In genomic region chr19:10769429-10770195, GRCm38 (mm10) we compare ENCODE assay signal across 14 mouse cellular contexts. TPM values are rescaled to one million over a fixed set of nuclear protein-coding genes. Genes with fewer than 3 reads are reported as not detected.
DNase-seq lines count a peak whose midpoint lies in the region; ATAC-seq and TF ChIP-seq lines count a peak whose summit lies in the region.
"Had no signal": no experiment of that assay in that cellular context is flagged by ENCODE, and none has a peak within 500 bp of the region (broad histone marks: within the 10 kb centered on the region; RNA-seq: fewer than 3 reads in every experiment).

No protein-coding gene starts in this region.

- no peak overlapping the region for H3K4me3 ChIP-seq in heart, embryonic 14.5 days (ENCODE audit: control insufficient read depth in 1 of 2, insufficient read depth in 1 of 2, low read depth in 1 of 2, low read length in 2 of 2)
- no peak overlapping the region for H3K4me3 ChIP-seq in left cerebral cortex, adult 2 months
- H3K4me3 ChIP-seq in hindbrain, embryonic 16.5 days (ENCODE audit: low read length) = no peak overlapping the region
- H3K4me3 ChIP-seq in neural tube, embryonic 15.5 days (replicated peaks) = no peak overlapping the region
- H3K4me3 ChIP-seq: limb, embryonic 10.5 days; megakaryocyte, embryonic 14.5 days; stomach, embryonic 15.5 days had no signal

- no peaks in the 10 kb centered on the region for H3K9me3 ChIP-seq in heart, embryonic 14.5 days (ENCODE audit: control insufficient read depth, low read length)
- H3K9me3 ChIP-seq in hindbrain, embryonic 16.5 days (ENCODE audit: control insufficient read depth, low read length) = no peaks in the 10 kb centered on the region
- no peaks in the 10 kb centered on the region for H3K9me3 ChIP-seq in neural tube, embryonic 15.5 days (replicated peaks)
- H3K9me3 ChIP-seq: limb, embryonic 10.5 days; megakaryocyte, embryonic 14.5 days; stomach, embryonic 15.5 days had no signal

- no peak for DNase-seq in heart, adult 8-10 months (ENCODE audit: low spot score)
- no peak for DNase-seq in left cerebral cortex, adult 2 months (ENCODE audit: extremely low spot score in 1 of 2, low spot score in 2 of 2)
- DNase-seq in left cerebral cortex, postnatal 14 days (ENCODE audit: low spot score in 2 of 2) = no peak
- DNase-seq in ovary, postnatal 10 days (ENCODE audit: low spot score) = no peak
- DNase-seq: adrenal gland, adult 8-10 months; lung, adult 2 months; right cerebral cortex, postnatal 4 days had no signal

- WGBS in heart, embryonic 14.5 days = 54% methylated on average over 12 of the region's 12 CpGs
- 57% methylated on average over 12 of the region's 12 CpGs for WGBS in hindbrain, embryonic 16.5 days
- WGBS in neural tube, embryonic 15.5 days = 29% methylated on average over 12 of the region's 12 CpGs

- H3K27me3 ChIP-seq in heart, embryonic 14.5 days (ENCODE audit: control insufficient read depth, insufficient read depth, low read length) = no peaks in the 10 kb centered on the region
- no peaks in the 10 kb centered on the region for H3K27me3 ChIP-seq in hindbrain, embryonic 16.5 days (replicated peaks; ENCODE audit: control insufficient read depth, insufficient read depth, low read length)
- no peaks in the 10 kb centered on the region for H3K27me3 ChIP-seq in neural tube, embryonic 15.5 days (replicated peaks)
- H3K27me3 ChIP-seq: stomach, embryonic 15.5 days had no signal

- peaks cover 19 to 28% of the 10 kb centered on the region in 2 experiments for H3K4me1 ChIP-seq in heart, embryonic 14.5 days (ENCODE audit: control insufficient read depth in 2 of 2, insufficient read depth in 2 of 2, low read length in 2 of 2)
- H3K4me1 ChIP-seq in hindbrain, embryonic 16.5 days (ENCODE audit: control insufficient read depth, insufficient read depth, low read depth, low read length) = peaks cover 19% of the 10 kb centered on the region
- peaks cover 21% of the 10 kb centered on the region for H3K4me1 ChIP-seq in neural tube, embryonic 15.5 days
- H3K4me1 ChIP-seq: megakaryocyte, embryonic 14.5 days; stomach, embryonic 15.5 days had no signal

- no peaks in the 10 kb centered on the region for H3K36me3 ChIP-seq in heart, embryonic 14.5 days (ENCODE audit: control insufficient read depth, insufficient read depth, low read length)
- H3K36me3 ChIP-seq in hindbrain, embryonic 16.5 days (ENCODE audit: control insufficient read depth, insufficient read depth, low read length) = no peaks in the 10 kb centered on the region
- H3K36me3 ChIP-seq in neural tube, embryonic 15.5 days = no peaks in the 10 kb centered on the region
- H3K36me3 ChIP-seq: limb, embryonic 10.5 days; stomach, embryonic 15.5 days had no signal

- no peak for TF ChIP-seq CTCF in left cerebral cortex, adult 2 months (IDR thresholded peaks at IDR 0.05)

- peak overlapping the region; percentile 33 for H3K4me2 ChIP-seq in heart, embryonic 14.5 days (ENCODE audit: low read length)
- no peak overlapping the region for H3K4me2 ChIP-seq in hindbrain, embryonic 16.5 days (ENCODE audit: low read length)
- peak overlapping the region; percentile 2; the same call in 1 of the 2 replicates for H3K4me2 ChIP-seq in neural tube, embryonic 15.5 days
- H3K4me2 ChIP-seq: stomach, embryonic 15.5 days had no signal

- ATAC-seq in heart, embryonic 14.5 days (ENCODE audit: insufficient number of reproducible peaks, insufficient read depth, low FRiP score, low read depth) = no peak
- peak; percentile 34 for ATAC-seq in hindbrain, embryonic 16.5 days
- ATAC-seq in neural tube, embryonic 15.5 days (ENCODE audit: low FRiP score) = peak; percentile 74
- ATAC-seq: CD4-positive, CD25-positive, alpha-beta regulatory T cell, adult 4 months had no signal

- H3K27ac ChIP-seq in heart, embryonic 14.5 days (replicated peaks in 1 of 2; ENCODE audit: control insufficient read depth in 1 of 2, insufficient read depth in 1 of 2, low read depth in 2 of 2, low read length in 2 of 2) = peak overlapping the region; percentile 68 to 74
- H3K27ac ChIP-seq in left cerebral cortex, adult 2 months = peak overlapping the region; percentile 69
- peak overlapping the region; percentile 61 for H3K27ac ChIP-seq in hindbrain, embryonic 16.5 days (ENCODE audit: low read depth, low read length)
- H3K27ac ChIP-seq in neural tube, embryonic 15.5 days (replicated peaks) = peak overlapping the region; percentile 63
- H3K27ac ChIP-seq: limb, embryonic 10.5 days; stomach, embryonic 15.5 days had no signal

- peak overlapping the region; percentile 10; the same call in 1 of the 2 replicates for H3K9ac ChIP-seq in heart, embryonic 14.5 days (ENCODE audit: low read length)
- H3K9ac ChIP-seq in hindbrain, embryonic 16.5 days (ENCODE audit: low read depth, low read length) = no peak overlapping the region
- no peak overlapping the region for H3K9ac ChIP-seq in neural tube, embryonic 15.5 days (replicated peaks)
- H3K9ac ChIP-seq: stomach, embryonic 15.5 days had no signal

- intact Hi-C loops in left cerebral cortex, adult 2 months (cut with DNase I) = no loop called here
- intact Hi-C loops in left cerebral cortex, postnatal 14 days (cut with DNase I) = no loop called here

RNA-seq across cellular contexts. Expression of gene Cd5, which starts 30.8 kb away (rescaled TPM):
- polyA plus RNA-seq in heart, embryonic 14.5 days (2014; fragmentation: Nextera tagmentation; extraction: Ambion mirVana) = 0.66 and 1.4 TPM in 2 replicates
- total RNA-seq in heart, adult 8-10 months (2022) = under 1 TPM; 0.16 to 0.26 (median 0.21) TPM
- total RNA-seq in left cerebral cortex, adult 2 months (2021) = under 1 TPM; 0.16 to 0.37 TPM
- total RNA-seq in left cerebral cortex, postnatal 14 days (2021) = under 1 TPM; 0.17 to 0.22 TPM
- 0.09 and 0.28 TPM in 2 replicates for polyA plus RNA-seq in hindbrain, embryonic 16.5 days (2015; fragmentation: Nextera tagmentation; extraction: Ambion mirVana)
- 0.08 and 1.3 TPM in 2 replicates for polyA plus RNA-seq in neural tube, embryonic 15.5 days (2015; fragmentation: Nextera tagmentation; extraction: Ambion mirVana)
